Mouse (Mus musculus) ES-E14 (cell line): ENCODE results near the gene Pacsin3.

Experiments
- CHD2 ChIP-seq: IDR thresholded peaks from 2 replicates; pipeline ENCODE4 v1.6.1; 2014; ENCODE audit warnings: mild to moderate bottlenecking, low read depth, low read length, inconsistent platforms
- HCFC1 ChIP-seq: IDR thresholded peaks from 2 replicates; pipeline ENCODE4 v1.6.1; 2012; ENCODE audit warnings: low read length, inconsistent platforms, borderline replicate concordance; ENCODE audit not compliant: insufficient read depth
- MAFK ChIP-seq: IDR thresholded peaks from 2 replicates; pipeline ENCODE4 v1.6.1; 2014; ENCODE audit warnings: mild to moderate bottlenecking, low read depth, low read length, inconsistent platforms; ENCODE audit not compliant: insufficient read depth
- ZNF384 ChIP-seq: IDR thresholded peaks from 2 replicates; pipeline ENCODE4 v1.6.1; 2012; ENCODE audit warnings: low read depth, low read length, inconsistent platforms

- TF ChIP-seq MAFK (no peak), CHD2 (no peak), ZNF384 (no peak), HCFC1 (no peak)
These were observed 38.7 kb upstream of the Pacsin3 start for GRCm38 (mm10) chr2:91217032-91217431.
